Mouse (Mus musculus) stomach, embryonic 14.5 days (tissue): ENCODE data around the gene Cdc42ep5. TPM values are rescaled to one million over a fixed set of nuclear protein-coding genes. Genes with fewer than 3 reads are reported as not detected.
A peak's percentile ranks its signal among the peaks of the same experiment; 100 is the strongest.

ENCODE experiments used
- ATAC-seq: fragments of 200-750 bp; cut with Nextera tagmentation; 2 replicates; pipeline ENCODE4 v1.8.0; 2017; ENCODE audit warnings: low read depth, moderate TSS enrichment; ENCODE audit not compliant: insufficient number of reproducible peaks, insufficient read depth, low FRiP score
- H3K27ac ChIP-seq: fragments of 300-500 bp; sonication (generic); 2 replicates; pipeline ENCODE4 v1.5.1; 2014; ENCODE audit warnings: mild to moderate bottlenecking, low read length, moderate library complexity, mixed read lengths
- H3K27me3 ChIP-seq: fragments of 300-500 bp; sonication (generic); 2 replicates; pipeline ENCODE4 v1.6.1; 2014; ENCODE audit warnings: low read length, control low read depth, mixed read lengths; ENCODE audit not compliant: control insufficient read depth, insufficient read depth
- H3K36me3 ChIP-seq: fragments of 300-500 bp; sonication (generic); 2 replicates; pipeline ENCODE4 v1.6.1; 2014; ENCODE audit warnings: mild to moderate bottlenecking, control low read depth, low read length, moderate library complexity, mixed read lengths; ENCODE audit not compliant: control insufficient read depth, insufficient read depth
- H3K4me1 ChIP-seq: fragments of 300-500 bp; sonication (generic); 2 replicates; pipeline ENCODE4 v1.6.1; 2014; ENCODE audit warnings: low read length, control low read depth, mixed read lengths; ENCODE audit not compliant: control insufficient read depth, insufficient read depth
- H3K4me2 ChIP-seq: fragments of 300-500 bp; sonication (generic); replicated peaks from 2 replicates; pipeline ENCODE4 v1.6.1; 2014; ENCODE audit warnings: low read depth, low read length, control low read depth
- H3K4me3 ChIP-seq: fragments of 300-500 bp; sonication (generic); 2 replicates; pipeline ENCODE4 v1.5.1; 2014; ENCODE audit warnings: low read depth, low read length, control low read depth
- H3K9ac ChIP-seq: fragments of 300-500 bp; sonication (generic); replicated peaks from 2 replicates; pipeline ENCODE4 v1.6.1; 2014; ENCODE audit warnings: low read depth, mild to moderate bottlenecking, control low read depth, low read length, moderate library complexity, mixed read lengths
- H3K9me3 ChIP-seq: fragments of 300-500 bp; sonication (generic); 2 replicates; pipeline ENCODE4 v1.6.1; 2016; ENCODE audit warnings: low read depth, low read length, control low read depth; ENCODE audit not compliant: control insufficient read depth
- WGBS: fragments of 180-500 bp; shearing (Covaris S2); extraction: QIAGEN DNeasy Blood & Tissue Kit; methylation state at CpG from one replicate; pipeline ENCODE4 v1.1.7; 2014; 5-methylcytosine and 5-hydroxymethylcytosine counted together
- polyA plus RNA-seq: library from polyadenylated mRNA; unstranded; fragments of >200 nt; fragmentation: Nextera tagmentation; extraction: Ambion mirVana; gene quantifications from 2 replicates; pipeline ENCODE4 v1.2.1, GENCODE M21; 2014

Gene Cdc42ep5
- polyA plus RNA-seq, 1 experiment from 2014 or later: 76.7 TPM

DNA sequence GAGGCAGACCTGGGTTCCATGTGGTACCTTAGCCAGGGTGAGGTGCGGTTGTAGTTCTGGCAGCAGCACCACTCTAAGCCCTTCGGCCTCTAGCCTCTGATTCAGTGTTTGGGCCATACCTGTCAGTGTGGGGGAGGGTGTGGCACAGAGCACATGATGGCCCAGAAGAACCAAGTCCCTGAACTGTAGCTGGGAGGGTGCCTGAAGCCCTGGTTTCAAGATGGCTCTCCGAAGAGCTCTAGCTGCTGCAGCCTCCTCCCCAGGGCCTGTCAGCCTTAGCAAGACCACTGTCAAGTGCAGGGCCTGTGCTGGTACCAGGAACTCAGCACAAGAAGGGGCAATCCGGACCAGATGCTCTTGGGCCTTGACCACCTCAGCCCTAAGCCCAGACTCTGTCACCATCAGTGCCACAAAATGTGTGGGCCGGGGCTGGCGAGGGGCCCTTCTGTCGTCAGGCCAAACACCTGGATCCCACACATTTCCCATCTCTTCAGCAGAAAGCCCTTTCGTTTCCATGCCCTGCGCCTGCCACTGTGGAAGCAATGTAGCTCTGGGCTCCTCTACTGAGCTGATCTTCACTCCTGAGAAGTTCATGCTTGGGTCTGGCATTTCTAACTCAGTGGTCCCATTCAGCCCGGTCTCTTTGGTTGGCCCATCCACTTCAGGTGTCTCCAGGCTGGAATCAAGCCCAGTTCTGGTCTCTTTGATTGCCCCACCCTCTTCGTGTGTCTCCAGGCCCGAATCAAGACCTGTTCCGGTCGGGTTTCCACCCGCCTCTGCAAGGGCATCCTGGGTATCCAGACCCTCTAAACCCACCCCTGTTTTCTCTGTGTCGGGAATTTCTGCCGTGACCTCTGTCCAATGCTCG, 16.1 kb downstream of the Cdc42ep5 start:
- Histone ChIP-seq H3K9ac (peak overlapping the region; percentile 68), H3K4me2 (peak overlapping the region; percentile 82), H3K9me3 (no peaks in the 10 kb centered on the region), H3K4me1 (peaks cover 5% of the 10 kb centered on the region; the same call in 1 of the 2 replicates), H3K27me3 (no peaks in the 10 kb centered on the region), H3K36me3 (peaks cover 40% of the 10 kb centered on the region), H3K27ac (peak overlapping the region; percentile 95), H3K4me3 (peak overlapping the region; percentile 65)
- WGBS: 28% methylated on average over 18 of the region's 18 CpGs
- ATAC-seq: 0 out of 2 replicates have a peak, but pooled peaks have one; percentile 0

DNA sequence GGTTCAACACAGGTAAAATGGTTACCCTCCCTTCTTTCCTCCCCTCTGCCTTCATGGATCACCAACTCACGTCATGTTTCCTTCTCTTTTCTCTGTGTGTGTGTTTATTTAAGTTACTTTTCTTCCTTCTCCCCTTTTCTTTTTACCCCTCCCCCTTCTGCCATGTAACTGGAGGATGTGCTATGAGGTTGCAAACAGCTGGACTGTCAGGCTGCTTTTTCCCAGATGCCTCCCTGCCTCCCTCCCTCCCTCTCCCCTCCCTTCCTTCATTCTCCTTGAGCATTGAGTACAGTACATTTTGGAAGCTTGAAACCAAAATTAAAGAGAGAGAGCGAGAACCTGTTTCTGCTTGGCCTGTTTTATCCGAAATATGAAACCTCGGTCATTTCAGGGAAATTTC, 16.8 kb downstream of the Cdc42ep5 start:
- Histone ChIP-seq H3K4me3 (no peak overlapping the region), H3K9ac (no peak overlapping the region)
- WGBS: 69% methylated on average over 4 of the region's 4 CpGs

DNA sequence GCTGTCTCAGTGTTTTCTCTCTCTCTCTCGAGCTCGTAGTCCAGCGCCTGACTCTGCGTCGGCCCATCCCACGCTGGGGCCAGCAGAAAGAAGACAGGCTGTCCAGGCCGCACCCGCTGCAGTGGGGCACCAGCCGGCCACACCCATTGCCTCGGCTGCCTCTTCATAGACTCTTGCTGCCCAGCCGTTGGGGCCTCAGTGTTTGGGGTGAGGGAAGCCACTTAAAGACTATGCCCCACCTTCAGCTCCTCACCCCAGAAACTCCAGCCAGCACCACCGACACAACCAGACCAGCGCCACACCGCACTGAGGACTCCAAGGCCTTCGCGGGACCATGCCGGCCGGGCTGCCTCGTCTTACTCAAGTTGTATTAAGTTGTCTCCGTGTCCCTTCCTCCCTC, 17.3 kb downstream of the Cdc42ep5 start:
- H3K9ac ChIP-seq: no peak overlapping the region
- peaks cover 5% of the 10 kb centered on the region; the same call in 1 of the 2 replicates for H3K4me1 ChIP-seq
- no peaks in the 10 kb centered on the region for H3K9me3 ChIP-seq
- H3K4me2 ChIP-seq: no peak overlapping the region
- H3K27ac ChIP-seq: no peak overlapping the region
- H3K36me3 ChIP-seq: peaks cover 52% of the 10 kb centered on the region
- H3K27me3 ChIP-seq: no peaks in the 10 kb centered on the region
- no peak for ATAC-seq
- WGBS: 87% methylated on average over 20 of the region's 20 CpGs
- H3K4me3 ChIP-seq: no peak overlapping the region

More for the DNA sequence above, 16.8 kb downstream of the Cdc42ep5 start:
- no peak overlapping the region for H3K4me2 ChIP-seq
- H3K9me3 ChIP-seq: no peaks in the 10 kb centered on the region
- H3K36me3 ChIP-seq: peaks cover 47% of the 10 kb centered on the region
- ATAC-seq: no peak
- no peaks in the 10 kb centered on the region for H3K27me3 ChIP-seq
- H3K27ac ChIP-seq: 0 out of 2 replicates have a peak overlapping the region, but pooled peaks have one; percentile 15
- peaks cover 5% of the 10 kb centered on the region; the same call in 1 of the 2 replicates for H3K4me1 ChIP-seq

DNA sequence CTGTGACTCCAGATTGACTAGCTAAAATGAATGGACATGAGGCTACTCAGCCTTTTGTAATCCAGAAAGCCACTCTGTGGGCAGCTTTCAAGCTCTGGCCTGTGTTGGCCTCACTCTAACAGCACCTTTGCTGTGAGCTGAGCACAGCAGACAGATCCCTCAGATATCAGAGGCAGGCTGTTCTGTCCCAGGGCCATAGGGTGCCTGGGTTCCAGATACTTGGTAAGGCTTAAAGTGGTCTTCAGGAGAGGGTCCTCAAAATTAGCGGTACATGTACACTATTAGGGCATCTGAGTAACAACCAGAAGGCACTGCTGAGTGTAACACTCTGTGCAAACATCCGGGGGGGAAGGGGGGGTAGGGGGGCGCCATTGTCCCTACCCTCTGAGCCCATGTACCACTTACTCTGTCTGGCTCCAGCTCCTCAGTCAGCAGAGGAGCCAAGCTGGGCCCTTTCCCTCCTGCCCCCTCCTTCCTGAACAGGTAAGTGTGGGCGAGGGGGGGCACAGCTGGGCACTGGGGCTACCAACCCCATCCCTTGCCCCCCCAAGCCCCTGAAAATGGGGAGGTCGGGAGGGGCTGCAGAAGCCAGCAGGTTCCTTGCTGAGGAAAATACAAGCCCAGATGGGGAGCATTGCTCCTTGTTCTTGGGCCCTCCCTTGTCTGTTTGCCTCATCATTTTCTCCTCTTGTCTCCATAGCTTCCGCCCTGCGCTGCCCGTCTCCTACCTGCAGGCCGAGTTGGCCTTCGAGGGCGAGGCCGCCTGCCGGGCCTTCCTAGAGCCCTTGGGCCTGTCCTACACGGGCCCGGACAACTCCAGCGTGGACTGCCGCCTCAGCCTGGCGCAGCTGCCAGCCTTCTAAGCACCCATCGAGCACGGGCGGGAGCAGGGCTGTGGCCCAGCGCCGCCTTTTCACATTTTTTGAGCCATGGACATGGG, 18.1 kb downstream of the Cdc42ep5 start:
- Histone ChIP-seq H3K36me3 (peaks cover 60% of the 10 kb centered on the region), H3K27ac (no peak overlapping the region), H3K9me3 (no peaks in the 10 kb centered on the region), H3K4me1 (peaks cover 5% of the 10 kb centered on the region; the same call in 1 of the 2 replicates), H3K9ac (no peak overlapping the region), H3K4me3 (no peak overlapping the region), H3K27me3 (no peaks in the 10 kb centered on the region), H3K4me2 (no peak overlapping the region)
- ATAC-seq: no peak
- 89% methylated on average over 23 of the region's 23 CpGs for WGBS

DNA sequence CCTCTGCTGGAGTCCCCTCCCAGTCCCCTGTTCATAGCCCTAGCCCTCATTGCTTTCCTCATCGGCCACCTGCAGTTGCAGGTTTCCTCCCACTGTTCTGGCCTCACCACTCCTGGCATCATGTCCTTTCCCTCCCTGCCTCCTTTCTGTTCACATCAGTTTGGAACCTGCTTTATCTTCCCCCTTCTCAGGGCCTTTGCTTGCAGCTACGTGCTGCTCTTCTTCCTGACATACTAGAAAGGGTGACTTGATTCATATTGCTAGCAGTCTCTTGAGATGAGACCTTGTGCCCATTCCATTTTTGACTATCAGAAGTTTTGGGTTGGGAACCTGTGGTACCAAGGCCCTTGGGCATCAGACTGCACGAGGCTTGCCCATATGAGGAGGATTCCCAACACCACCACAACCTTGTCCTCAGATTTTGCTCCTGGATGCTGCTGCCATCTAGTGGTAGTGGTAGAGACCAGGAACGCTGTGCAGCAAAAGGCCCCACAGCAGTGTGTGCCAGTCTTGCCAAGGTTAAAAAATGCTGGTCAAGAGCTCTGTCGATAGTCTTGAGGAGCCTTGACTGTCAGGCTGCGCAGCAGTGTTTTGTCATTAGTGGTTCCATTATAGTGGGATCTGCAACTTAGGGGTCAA, 19.0 kb downstream of the Cdc42ep5 start:
- Histone ChIP-seq H3K9ac (no peak overlapping the region), H3K27me3 (no peaks in the 10 kb centered on the region), H3K4me1 (peaks cover 5% of the 10 kb centered on the region; the same call in 1 of the 2 replicates), H3K4me2 (no peak overlapping the region), H3K4me3 (no peak overlapping the region), H3K9me3 (no peaks in the 10 kb centered on the region), H3K27ac (no peak overlapping the region), H3K36me3 (peaks cover 65% of the 10 kb centered on the region)
- ATAC-seq: no peak
- WGBS: 73% methylated on average over 6 of the region's 6 CpGs

DNA sequence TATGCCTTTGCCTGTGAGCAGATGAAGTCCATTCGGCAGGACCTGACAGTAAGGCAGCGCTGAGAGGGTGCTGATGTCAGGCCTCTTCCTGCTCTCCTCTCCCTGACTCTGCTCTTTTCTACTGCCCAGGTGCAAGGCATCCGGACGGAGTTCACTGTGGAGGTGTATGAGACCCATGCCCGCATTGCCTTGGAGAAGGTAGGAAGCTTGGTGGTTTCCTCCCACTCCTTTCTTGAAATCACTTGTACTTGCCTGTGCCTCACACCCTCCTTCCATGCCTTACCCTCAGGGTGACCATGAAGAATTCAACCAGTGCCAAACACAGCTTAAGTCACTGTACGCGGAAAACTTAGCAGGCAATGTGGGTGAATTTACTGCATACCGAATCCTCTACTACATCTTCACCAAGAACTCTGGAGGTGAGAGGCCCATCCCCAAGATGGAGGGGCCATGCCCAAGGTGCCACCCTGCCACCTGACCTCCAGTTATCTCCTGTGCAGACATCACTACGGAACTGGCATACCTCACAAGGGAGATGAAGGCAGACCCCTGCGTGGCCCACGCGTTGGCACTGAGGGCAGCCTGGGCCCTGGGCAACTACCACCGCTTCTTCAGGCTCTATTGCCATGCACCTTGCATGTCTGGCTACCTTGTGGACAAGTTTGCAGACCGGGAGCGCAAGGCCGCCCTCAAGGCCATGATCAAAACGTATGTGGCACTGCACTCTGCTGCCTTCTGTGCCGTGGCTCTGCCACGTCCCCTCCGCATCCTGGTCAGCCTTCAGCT, 19.7 kb downstream of the Cdc42ep5 start:
- ATAC-seq: no peak
- H3K36me3 ChIP-seq: peaks cover 72% of the 10 kb centered on the region
- H3K4me2 ChIP-seq: no peak overlapping the region
- peaks cover 5% of the 10 kb centered on the region; the same call in 1 of the 2 replicates for H3K4me1 ChIP-seq
- no peak overlapping the region for H3K27ac ChIP-seq
- H3K9ac ChIP-seq: no peak overlapping the region
- H3K27me3 ChIP-seq: no peaks in the 10 kb centered on the region
- no peaks in the 10 kb centered on the region for H3K9me3 ChIP-seq
- WGBS: 94% methylated on average over 20 of the region's 20 CpGs
- no peak overlapping the region for H3K4me3 ChIP-seq

DNA sequence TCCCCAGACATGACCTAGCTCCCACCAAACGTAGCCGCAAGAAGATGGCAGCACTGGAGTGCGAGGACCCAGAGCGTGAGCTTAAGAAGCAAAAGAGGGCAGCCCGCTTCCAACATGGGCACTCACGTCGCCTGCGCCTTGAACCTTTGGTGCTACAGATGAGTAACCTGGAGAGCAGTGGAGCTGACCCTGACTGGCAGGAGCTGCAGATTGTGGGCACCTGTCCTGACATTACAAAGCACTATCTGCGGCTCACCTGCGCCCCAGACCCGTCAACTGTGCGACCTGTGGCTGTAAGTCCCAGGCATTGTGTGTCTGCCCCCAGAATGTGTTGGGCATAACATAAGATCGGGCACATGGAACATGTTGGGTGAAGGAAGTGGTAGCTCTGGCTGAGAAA, 20.6 kb downstream of the Cdc42ep5 start:
- Histone ChIP-seq H3K9ac (no peak overlapping the region), H3K9me3 (no peaks in the 10 kb centered on the region), H3K4me2 (no peak overlapping the region), H3K4me3 (no peak overlapping the region), H3K27ac (no peak overlapping the region), H3K36me3 (peaks cover 81% of the 10 kb centered on the region), H3K27me3 (no peaks in the 10 kb centered on the region), H3K4me1 (peaks cover 5% of the 10 kb centered on the region; the same call in 1 of the 2 replicates)
- no peak for ATAC-seq
- 96% methylated on average over 13 of the region's 13 CpGs for WGBS
